Mouse (Mus musculus): ENCODE measurements at regions not wholly inside any gene's neighbourhood (a gene's known extent, or its start where the extent isn't known, plus 50 kb on each side); places are given as distances from the start of the nearest gene placed in this dataset.
A peak's percentile ranks its signal among the peaks of the same experiment; 100 is the strongest.
"Not testable (repeated sequence)": the region's sequence is repeated elsewhere in the genome, so short reads cannot be mapped to it uniquely, and the experiment has no call there.

GRCm38 (mm10) chr12:19125541-19125940, 611.2 kb downstream of the 5730507C01Rik start:
- Histone ChIP-seq H3K4me2 (no peak overlapping the region), H3K9ac (no peak overlapping the region), H3K4me1 (no peaks in the 10 kb centered on the region), H3K27ac (no peak overlapping the region), H3K9me3 (replicated peaks) (peaks cover 22% of the 10 kb centered on the region), H3K4me3 (no peak overlapping the region), H3K27me3 (replicated peaks) (no peaks in the 10 kb centered on the region), H3K36me3 (no peaks in the 10 kb centered on the region)
- 50% methylated on average over 4 of the region's 4 CpGs for WGBS (ENCODE audit: insufficient replicate concordance)
- no peak for ATAC-seq

GRCm38 (mm10) chr12:19175631-19176030, 661.3 kb downstream of the 5730507C01Rik start:
- 8% methylated on average over 42 of the region's 43 CpGs for WGBS (ENCODE audit: insufficient replicate concordance)
- Histone ChIP-seq H3K9ac (no peak overlapping the region), H3K27me3 (replicated peaks) (no peaks in the 10 kb centered on the region), H3K9me3 (replicated peaks) (peaks cover 20% of the 10 kb centered on the region), H3K4me3 (no peak overlapping the region), H3K27ac (no peak overlapping the region), H3K4me1 (no peaks in the 10 kb centered on the region), H3K36me3 (no peaks in the 10 kb centered on the region), H3K4me2 (0 out of 2 replicates have a peak overlapping the region, but pooled peaks have one; percentile 12)
- ATAC-seq, result no peak

GRCm38 (mm10) chr12:19192396-19192795, 678.1 kb downstream of the 5730507C01Rik start:
- 78% methylated on average over 5 of the region's 5 CpGs for WGBS (ENCODE audit: insufficient replicate concordance)
- Histone ChIP-seq H3K9ac (no peak overlapping the region), H3K4me1 (no peaks in the 10 kb centered on the region), H3K27me3 (replicated peaks) (no peaks in the 10 kb centered on the region), H3K27ac (no peak overlapping the region), H3K4me2 (no peak overlapping the region), H3K36me3 (no peaks in the 10 kb centered on the region), H3K4me3 (no peak overlapping the region), H3K9me3 (replicated peaks) (0 out of 2 replicates have a peak, but pooled peaks cover 3% of the 10 kb centered on the region)
- no peak for ATAC-seq

GRCm38 (mm10) chr12:19193041-19193440, 678.7 kb downstream of the 5730507C01Rik start:
- not testable (repeated sequence) for H3K9ac ChIP-seq; H3K27me3 ChIP-seq (replicated peaks); H3K9me3 ChIP-seq (replicated peaks); H3K4me1 ChIP-seq; H3K36me3 ChIP-seq; H3K27ac ChIP-seq; H3K4me3 ChIP-seq; H3K4me2 ChIP-seq; ATAC-seq
- WGBS (ENCODE audit: insufficient replicate concordance), result 61% methylated on average over 3 of the region's 3 CpGs

- H3K4me3 ChIP-seq; H3K27ac ChIP-seq; ATAC-seq; H3K4me2 ChIP-seq; H3K4me1 ChIP-seq; H3K9ac ChIP-seq; H3K9me3 ChIP-seq (replicated peaks); H3K36me3 ChIP-seq; H3K27me3 ChIP-seq (replicated peaks): not testable (repeated sequence)
- WGBS (ENCODE audit: insufficient replicate concordance), result 57% methylated on average over 1 of the region's 1 CpGs
Observed at GRCm38 (mm10) chr12:19223996-19224395, 709.7 kb downstream of the 5730507C01Rik start.

GRCm38 (mm10) chr12:19246731-19247130, 707.6 kb upstream of the Gm21863 start:
- H3K4me3 ChIP-seq; H3K27ac ChIP-seq; H3K4me2 ChIP-seq; H3K4me1 ChIP-seq; H3K27me3 ChIP-seq (replicated peaks); ATAC-seq; H3K36me3 ChIP-seq; H3K9ac ChIP-seq; H3K9me3 ChIP-seq (replicated peaks): not testable (repeated sequence)
- WGBS (ENCODE audit: insufficient replicate concordance), result 79% methylated on average over 23 of the region's 23 CpGs

GRCm38 (mm10) chr12:19288271-19288890, 665.9 kb upstream of the Gm21863 start:
- ATAC-seq, result peak; percentile 82
- not testable (repeated sequence) for H3K9me3 ChIP-seq (replicated peaks); H3K4me1 ChIP-seq; H3K36me3 ChIP-seq; H3K27me3 ChIP-seq (replicated peaks); H3K27ac ChIP-seq
- Histone ChIP-seq H3K9ac (peak overlapping the region; percentile 46; the same call in 1 of the 2 replicates), H3K4me3 (peak overlapping the region; percentile 58), H3K4me2 (peak overlapping the region; percentile 65)
- 1% methylated on average over 41 of the region's 75 CpGs for WGBS (ENCODE audit: insufficient replicate concordance)

- not testable (repeated sequence) for H3K9me3 ChIP-seq (replicated peaks); H3K27ac ChIP-seq; ATAC-seq; H3K36me3 ChIP-seq; H3K27me3 ChIP-seq (replicated peaks); H3K4me1 ChIP-seq
- H3K4me2 ChIP-seq, result peak overlapping the region; percentile 65
- 17% methylated on average over 18 of the region's 18 CpGs for WGBS (ENCODE audit: insufficient replicate concordance)
- peak overlapping the region; percentile 58 for H3K4me3 ChIP-seq
- H3K9ac ChIP-seq, result peak overlapping the region; percentile 46; the same call in 1 of the 2 replicates
Observed at GRCm38 (mm10) chr12:19289038-19289437, 665.3 kb upstream of the Gm21863 start.

GRCm38 (mm10) chr12:19292068-19292770, 662.1 kb upstream of the Gm21863 start:
- not testable (repeated sequence) for H3K27me3 ChIP-seq (replicated peaks); H3K27ac ChIP-seq; H3K4me2 ChIP-seq; H3K36me3 ChIP-seq; H3K9me3 ChIP-seq (replicated peaks); H3K4me3 ChIP-seq; ATAC-seq; H3K4me1 ChIP-seq; H3K9ac ChIP-seq
- WGBS (ENCODE audit: insufficient replicate concordance), result 74% methylated on average over 3 of the region's 3 CpGs
